Mouse (Mus musculus) intestine, embryonic 16.5 days (tissue): Measurements from ENCODE around the gene Bend4. TPM values are rescaled to one million over a fixed set of nuclear protein-coding genes. Genes with fewer than 3 reads are reported as not detected.

Experiments used
- ATAC-seq: fragments of 200-750 bp; cut with Nextera tagmentation; 2 replicates; pipeline ENCODE4 v1.8.0; 2017; ENCODE audit warnings: moderate TSS enrichment, moderate library complexity
- H3K27ac ChIP-seq: fragments of 300-500 bp; sonication (generic); 2 replicates; pipeline ENCODE4 v1.5.1; 2014; ENCODE audit warnings: mild to moderate bottlenecking, low read length
- H3K27me3 ChIP-seq: fragments of 300-500 bp; sonication (generic); replicated peaks from 2 replicates; pipeline ENCODE4 v1.6.1; 2014; ENCODE audit warnings: low read length, control low read depth, mixed read lengths; ENCODE audit not compliant: control insufficient read depth, insufficient read depth
- H3K36me3 ChIP-seq: fragments of 300-500 bp; sonication (generic); 2 replicates; pipeline ENCODE4 v1.6.1; 2014; ENCODE audit warnings: low read length, control low read depth; ENCODE audit not compliant: control insufficient read depth, insufficient read depth
- H3K4me1 ChIP-seq: fragments of 300-500 bp; sonication (generic); 2 replicates; pipeline ENCODE4 v1.6.1; 2014; ENCODE audit warnings: low read length, control low read depth, mixed read lengths; ENCODE audit not compliant: control insufficient read depth, insufficient read depth
- H3K4me2 ChIP-seq: fragments of 300-500 bp; sonication (generic); 2 replicates; pipeline ENCODE4 v1.6.1; 2014; ENCODE audit warnings: low read depth, low read length, control low read depth
- H3K4me3 ChIP-seq: fragments of 300-500 bp; sonication (generic); 2 replicates; pipeline ENCODE4 v1.5.1; 2014; ENCODE audit warnings: mild to moderate bottlenecking, low read length
- H3K9ac ChIP-seq: fragments of 300-500 bp; sonication (generic); 2 replicates; pipeline ENCODE4 v1.6.1; 2014; ENCODE audit warnings: low read depth, low read length
- H3K9me3 ChIP-seq: fragments of 300-500 bp; sonication (generic); 2 replicates; pipeline ENCODE4 v1.6.1; 2016; ENCODE audit warnings: low read length, control low read depth; ENCODE audit not compliant: control insufficient read depth
- WGBS: fragments of 180-500 bp; shearing (Covaris S2); extraction: QIAGEN DNeasy Blood & Tissue Kit; methylation state at CpG from one replicate; pipeline ENCODE4 v1.1.7; 2014; 5-methylcytosine and 5-hydroxymethylcytosine counted together
- polyA plus RNA-seq: library from polyadenylated mRNA; unstranded; fragments of >200 nt; fragmentation: Nextera tagmentation; extraction: Ambion mirVana; gene quantifications from 2 replicates; pipeline ENCODE4 v1.2.1, GENCODE M21; 2015

Bend4 gene
- polyA plus RNA-seq, 1 experiment from 2014 or later, result 3.0 TPM

DNA sequence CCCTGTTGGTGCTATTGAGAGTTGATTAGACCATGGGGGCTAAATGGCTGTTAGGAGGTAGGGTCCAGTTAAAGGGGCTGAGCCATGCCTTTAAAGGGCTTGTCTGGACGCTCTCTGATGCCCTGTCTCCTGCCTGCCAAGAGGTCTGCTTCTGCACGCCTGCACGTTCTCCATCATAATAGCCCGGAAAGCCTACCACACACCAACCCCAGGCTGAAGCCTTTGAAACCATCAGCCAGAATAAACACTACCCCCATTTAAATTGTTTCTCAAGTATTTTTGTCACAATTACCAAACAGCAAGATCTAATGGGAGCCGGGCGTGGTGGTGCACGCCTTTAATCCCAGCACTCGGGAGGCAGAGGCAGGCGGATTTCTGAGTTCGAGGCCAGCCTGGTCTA, 65.8 kb downstream of the Bend4 start:
- Histone ChIP-seq H3K27me3 (no peaks in the 10 kb centered on the region), H3K27ac (no peak overlapping the region), H3K36me3 (no peaks in the 10 kb centered on the region), H3K4me3 (no peak overlapping the region), H3K9me3 (no peaks in the 10 kb centered on the region), H3K4me1 (no peaks in the 10 kb centered on the region), H3K4me2 (no peak overlapping the region), H3K9ac (no peak overlapping the region)
- 92% methylated on average over 10 of the region's 10 CpGs for WGBS
- ATAC-seq, result no peak

DNA sequence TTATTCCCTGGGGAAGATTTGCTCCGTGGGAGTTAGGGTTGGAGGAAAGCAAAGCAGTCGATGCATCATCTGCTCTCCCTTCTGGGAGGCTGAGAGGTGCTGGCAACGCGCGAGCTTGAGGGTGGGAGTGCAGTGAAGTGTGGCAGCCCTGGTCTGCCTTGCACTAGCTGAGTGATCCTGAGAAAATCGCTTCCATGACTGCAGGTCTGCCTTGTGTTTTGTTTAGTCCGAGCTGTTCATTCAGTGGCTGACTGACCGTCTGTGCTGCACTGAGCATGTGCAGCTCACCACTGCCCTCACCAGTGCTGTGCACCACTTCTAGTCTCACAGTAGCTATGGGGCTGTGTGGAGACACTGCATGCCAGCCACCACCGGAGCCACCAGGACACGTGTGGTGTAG, 79.2 kb downstream of the Bend4 start:
- Histone ChIP-seq H3K9me3 (no peaks in the 10 kb centered on the region), H3K9ac (no peak overlapping the region), H3K36me3 (peaks cover 6% of the 10 kb centered on the region), H3K4me2 (no peak overlapping the region), H3K27ac (no peak overlapping the region), H3K27me3 (no peaks in the 10 kb centered on the region), H3K4me3 (no peak overlapping the region), H3K4me1 (no peaks in the 10 kb centered on the region)
- 77% methylated on average over 10 of the region's 10 CpGs for WGBS
- no peak for ATAC-seq

DNA sequence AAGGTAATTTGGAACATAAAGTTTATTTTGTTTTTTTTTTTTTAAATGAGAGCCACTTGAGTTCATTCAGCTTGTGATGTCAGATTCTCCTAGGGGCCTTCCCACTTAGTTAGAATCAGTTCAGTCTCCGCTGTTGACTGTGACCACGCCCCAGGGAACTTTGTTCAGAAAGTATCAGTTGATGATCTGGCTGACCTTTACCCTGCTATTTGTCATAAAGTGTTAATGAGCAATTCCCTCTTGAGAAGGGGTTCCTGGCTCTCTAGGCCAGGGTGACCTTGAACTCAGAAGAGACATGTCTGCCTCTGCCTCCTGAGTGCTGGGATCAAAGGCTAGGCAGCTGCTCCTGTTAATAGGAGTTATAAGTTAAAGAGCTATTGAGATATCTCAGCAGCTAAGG, 81.0 kb downstream of the Bend4 start:
- Histone ChIP-seq H3K4me1 (no peaks in the 10 kb centered on the region), H3K4me3 (no peak overlapping the region), H3K27me3 (no peaks in the 10 kb centered on the region), H3K4me2 (no peak overlapping the region), H3K9me3 (no peaks in the 10 kb centered on the region), H3K27ac (no peak overlapping the region), H3K36me3 (peaks cover 10% of the 10 kb centered on the region), H3K9ac (no peak overlapping the region)
- peak; percentile 82 for ATAC-seq
- WGBS, result 73% methylated on average over 2 of the region's 2 CpGs

Other genes starting within 250 kb of the Bend4 start
- gene Tmem33, start 167.7 kb downstream of the Bend4 start, polyA plus RNA-seq, result 127 and 132 TPM in 2 replicates
- 71.0 and 75.6 TPM in 2 replicates for gene Slc30a9, start 121.4 kb downstream of the Bend4 start, polyA plus RNA-seq
- 14.2 and 15.1 TPM in 2 replicates for gene Shisa3, start 179.6 kb upstream of the Bend4 start, polyA plus RNA-seq